Mouse (Mus musculus) embryonic fibroblast, embryonic 13.5 days (primary cell): ENCODE results near the gene Vapb. TPM values are rescaled to one million over a fixed set of nuclear protein-coding genes. Genes with fewer than 3 reads are reported as not detected.

ENCODE experiments used
- H3K27ac ChIP-seq: 2 replicates; pipeline ENCODE4 v1.5.1; 2012; ENCODE audit warnings: low read length, control low read depth, inconsistent platforms; ENCODE audit not compliant: insufficient read depth
- H3K4me1 ChIP-seq: 2 replicates; pipeline ENCODE4 v1.6.1; 2011; ENCODE audit warnings: low read length; ENCODE audit not compliant: control insufficient read depth, insufficient read depth
- H3K4me3 ChIP-seq: 2 replicates; pipeline ENCODE4 v1.5.1; 2011; ENCODE audit warnings: mild to moderate bottlenecking, control low read depth, low read length; ENCODE audit not compliant: insufficient read depth
- CTCF ChIP-seq: IDR thresholded peaks from 2 replicates; pipeline ENCODE4 v1.5.1; 2011; ENCODE audit warnings: mild to moderate bottlenecking, control low read depth, low read length, moderate library complexity, borderline replicate concordance; ENCODE audit not compliant: insufficient read depth
- POLR2A ChIP-seq: IDR thresholded peaks from 2 replicates; pipeline ENCODE4 v1.6.1; 2011; ENCODE audit warnings: low read depth, mild to moderate bottlenecking, control low read depth, low read length, moderate library complexity
- polyA plus RNA-seq: library from polyadenylated mRNA; stranded (reverse); fragments of >200 nt; gene quantifications from 2 replicates; pipeline ENCODE4 v1.2.4, GENCODE M21; 2011; ENCODE audit warnings: low read depth; ENCODE audit not compliant: missing spikeins, insufficient read length

The Vapb gene
- polyA plus RNA-seq, 1 experiment, result 85.8 TPM

DNA sequence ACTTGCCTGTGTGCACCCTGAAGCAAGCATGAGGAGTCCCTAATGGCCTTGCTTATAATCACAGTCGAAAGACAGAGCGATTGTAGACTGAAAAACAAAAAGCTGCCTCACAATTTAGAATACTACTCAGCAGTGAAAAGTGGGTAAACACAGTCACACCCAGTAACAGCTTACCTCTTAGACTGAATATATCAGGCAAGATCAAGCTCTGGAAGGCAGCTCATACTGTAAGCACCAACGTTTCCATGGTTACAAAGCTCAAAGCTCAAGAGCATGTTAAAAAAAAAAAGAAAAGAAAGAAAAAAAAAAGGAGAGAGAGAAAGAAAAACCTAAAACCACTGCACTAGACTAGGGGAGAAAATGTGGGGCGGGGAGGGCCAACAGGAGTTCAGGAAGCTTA, 89.0 kb downstream of the Vapb start:
- no peaks in the 10 kb centered on the region for H3K4me1 ChIP-seq
- TF ChIP-seq CTCF (no peak), POLR2A (no peak)
- no peak overlapping the region for H3K4me3 ChIP-seq
- H3K27ac ChIP-seq, result no peak overlapping the region

DNA sequence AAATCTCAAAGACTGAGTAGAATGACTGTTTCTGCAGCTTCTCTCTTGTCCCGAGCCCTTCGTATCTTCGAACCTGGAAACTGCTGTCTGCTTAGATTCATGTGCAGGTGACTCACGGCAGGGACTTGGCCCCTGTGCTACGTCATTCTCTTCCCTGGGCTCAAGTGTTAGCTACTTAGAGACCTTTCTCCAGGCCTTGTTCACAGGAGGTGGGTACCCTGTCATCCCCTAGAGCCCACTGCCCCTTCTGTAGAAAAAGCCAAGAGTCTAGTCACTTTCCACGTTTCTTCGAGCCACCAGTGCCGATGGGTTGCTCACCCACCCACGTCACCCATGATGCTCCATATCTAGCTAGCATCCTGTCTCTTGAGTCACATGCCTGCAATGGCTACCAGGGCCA, 89.9 kb downstream of the Vapb start:
- TF ChIP-seq POLR2A (no peak), CTCF (no peak)
- Histone ChIP-seq H3K4me3 (no peak overlapping the region), H3K4me1 (no peaks in the 10 kb centered on the region), H3K27ac (no peak overlapping the region)

DNA sequence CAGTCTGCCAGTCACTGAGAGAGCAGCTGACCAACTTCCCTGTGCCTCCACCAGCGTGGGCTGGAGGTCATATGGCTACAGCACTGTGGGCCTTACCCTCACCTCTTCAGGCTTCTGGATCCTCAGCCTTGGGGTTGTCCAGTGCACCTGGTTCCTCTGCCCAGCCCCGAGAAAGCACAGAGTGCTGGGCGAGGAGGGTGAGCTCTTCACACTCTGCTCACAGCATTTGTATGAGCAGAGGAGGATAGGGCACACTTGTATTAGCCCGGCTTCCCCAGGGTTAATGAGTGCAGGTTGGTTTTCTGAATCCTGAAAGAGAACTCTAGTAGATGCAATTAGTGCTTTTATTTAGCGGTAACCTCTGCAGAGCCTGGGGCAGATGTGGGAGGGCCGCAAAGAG, 90.8 kb downstream of the Vapb start:
- H3K4me3 ChIP-seq, result no peak overlapping the region
- no peak overlapping the region for H3K27ac ChIP-seq
- H3K4me1 ChIP-seq, result no peaks in the 10 kb centered on the region
- TF ChIP-seq CTCF (no peak), POLR2A (no peak)

- Histone ChIP-seq H3K4me3 (no peak overlapping the region), H3K4me1 (no peaks in the 10 kb centered on the region), H3K27ac (no peak overlapping the region)
- no peak for TF ChIP-seq CTCF
- no peak for TF ChIP-seq POLR2A
Measured at GRCm38 (mm10) chr2:173832828-173833492, 95.6 kb downstream of the Vapb start.

Other genes with a start within 250 kb of the Vapb start
- not detected in 2 replicates for gene 1700021F07Rik, start 214.9 kb upstream of the Vapb start, polyA plus RNA-seq
- gene Ankrd60, start 159.1 kb upstream of the Vapb start, polyA plus RNA-seq, result not detected in 2 replicates
- 48.6 and 54.5 TPM in 2 replicates for gene Rab22a, start 77.8 kb upstream of the Vapb start, polyA plus RNA-seq
- gene 1700010B08Rik, start 18.1 kb upstream of the Vapb start, polyA plus RNA-seq, result not detected in 2 replicates